Mouse (Mus musculus) Patski (cell line): ENCODE data around the gene Mpig6b. TPM values are rescaled to one million over a fixed set of nuclear protein-coding genes. Genes with fewer than 3 reads are reported as not detected.
A peak's percentile ranks its signal among the peaks of the same experiment; 100 is the strongest.

Source experiments
- ATAC-seq: fragments of 100-300 bp; one replicate; pipeline ENCODE4 v1.8.0; 2021
- CTCF ChIA-PET: fragments of 350-600 bp; sonication (Branson Sonifier 250); formaldehyde crosslinking; loops from one replicate; lab custom pipeline; 2022; ENCODE audit warnings: inconsistent platforms; lab: Charles Lee
- POLR2A ChIA-PET: fragments of 350-600 bp; sonication (Branson Sonifier 250); formaldehyde crosslinking; loops from one replicate; lab custom pipeline; 2022; ENCODE audit warnings: antibody characterized with exemption, inconsistent platforms; lab: Charles Lee
- DNase-seq: peaks from one replicate; pipeline ENCODE4 v3.0.0-alpha.2; 2011; ENCODE audit warnings: low read depth, low spot score
- H3K27me3 ChIP-seq: fragments of 371-371 bp; one replicate; pipeline ENCODE4 v1.5.1; 2021
- CTCF ChIP-seq: fragments of 100-300 bp; IDR thresholded peaks from one replicate; pipeline ENCODE4 v1.5.1; 2021
- in situ Hi-C: fragments of 300-500 bp; cut with MboI; formaldehyde crosslinking; loops from 3 replicates; pipeline ENCODE4 v1.11.1; 2018; ENCODE audit warnings: low pct_unique_long_range_greater_than_20kb, mixed read lengths
- polyA plus RNA-seq: library from polyadenylated mRNA; unstranded; gene quantifications from one replicate; pipeline ENCODE4 v1.2.3, GENCODE M21; 2021

Mpig6b gene
- polyA plus RNA-seq, 1 experiment from 2014 or later: not detected

- H3K27me3 ChIP-seq: peaks cover 6% of the 10 kb centered on the region
- DNase-seq: peak; percentile 31
- POLR2A ChIA-PET: interaction anchor here (0.8 to 1.2 kb wide), 3 partner anchors 9 to 35 kb away, joined by 3 to 4 read pairs (median 4); partner anchors contain the start of gene Mpig6b
- in situ Hi-C loops: loop anchor here (5.0 kb wide), 1 partner anchor 57 kb away; no protein-coding TSS in a partner anchor
- ATAC-seq: peak; percentile 94
- CTCF ChIA-PET: no interaction called here
- no peak for TF ChIP-seq CTCF
These were observed 23.1 kb upstream of the Mpig6b start, which contains the start of gene Abhd16a for GRCm38 (mm10) chr17:35088825-35089644. Gene Abhd16a, plus strand, starts transcription at chr17:35089263.

GRCm38 (mm10) chr17:35088151-35088550 is 22.2 kb upstream of the Mpig6b start:
- ChIA-PET CTCF (interaction anchor here (0.6 kb wide), 1 partner anchor 33 kb away, joined by 3 read pairs; no protein-coding TSS in a partner anchor), POLR2A (no interaction called here)
- peaks cover 6% of the 10 kb centered on the region for H3K27me3 ChIP-seq
- ATAC-seq: no peak
- DNase-seq: no peak
- TF ChIP-seq CTCF: no peak
- in situ Hi-C loops: loop anchor here (5.0 kb wide), 1 partner anchor 56 kb away; no protein-coding TSS in a partner anchor

DNA sequence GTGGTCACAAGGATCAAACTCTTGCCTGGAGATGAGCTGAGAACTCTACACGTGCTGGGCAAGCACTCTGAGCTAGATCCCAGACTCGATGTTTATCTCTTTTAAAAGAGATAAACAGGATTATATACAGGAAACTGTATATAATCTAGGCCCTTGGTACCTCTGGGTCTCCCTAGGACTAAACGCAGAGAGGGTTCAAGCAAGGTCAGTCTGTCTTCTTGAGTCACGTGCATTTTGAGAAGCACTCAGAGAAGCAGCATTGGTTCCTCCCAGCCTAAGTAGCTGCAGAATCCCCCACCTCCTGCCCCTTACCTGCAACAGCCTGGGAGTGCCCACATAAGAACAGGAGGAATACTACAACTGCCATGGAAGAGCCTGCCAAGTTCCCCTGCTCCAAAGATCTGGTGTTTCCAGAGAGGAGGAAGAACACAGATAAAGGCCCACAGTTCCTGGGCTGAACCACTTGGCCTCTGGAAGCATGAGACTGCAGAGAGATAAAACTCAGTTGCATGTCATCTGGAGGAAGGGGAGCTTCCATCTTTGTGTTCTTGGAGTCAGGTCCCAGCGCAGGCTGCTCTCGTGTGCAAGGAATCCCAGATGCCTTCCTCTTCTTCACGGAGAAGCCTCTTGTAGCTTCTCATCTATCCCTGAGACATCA is 19.4 kb upstream of the Mpig6b start, which contains the start of gene Ly6g6f:
Gene Ly6g6f, minus strand, starts transcription at position 403 of the 658 bp plus-strand sequence.
- POLR2A ChIA-PET: interaction anchor here (0.6 kb wide), 1 partner anchor 1243 kb away, joined by 3 read pairs; no protein-coding TSS in a partner anchor
- no peak for TF ChIP-seq CTCF
- H3K27me3 ChIP-seq: peaks cover 13% of the 10 kb centered on the region
- no peak for DNase-seq
- in situ Hi-C loops: loop anchor here (5.0 kb wide), 1 partner anchor 53 kb away; no protein-coding TSS in a partner anchor
- no peak for ATAC-seq
- CTCF ChIA-PET: interaction anchor here (0.9 to 1.8 kb wide), 3 partner anchors 13 to 64 kb away, joined by 3 to 5 read pairs (median 4); no protein-coding TSS in a partner anchor

- ATAC-seq: no peak
- POLR2A ChIA-PET: interaction anchor here (0.6 kb wide), 1 partner anchor 20 kb away, joined by 7 read pairs; no protein-coding TSS in a partner anchor
These were observed 18.0 kb upstream of the Mpig6b start for GRCm38 (mm10) chr17:35083929-35084497.

DNA sequence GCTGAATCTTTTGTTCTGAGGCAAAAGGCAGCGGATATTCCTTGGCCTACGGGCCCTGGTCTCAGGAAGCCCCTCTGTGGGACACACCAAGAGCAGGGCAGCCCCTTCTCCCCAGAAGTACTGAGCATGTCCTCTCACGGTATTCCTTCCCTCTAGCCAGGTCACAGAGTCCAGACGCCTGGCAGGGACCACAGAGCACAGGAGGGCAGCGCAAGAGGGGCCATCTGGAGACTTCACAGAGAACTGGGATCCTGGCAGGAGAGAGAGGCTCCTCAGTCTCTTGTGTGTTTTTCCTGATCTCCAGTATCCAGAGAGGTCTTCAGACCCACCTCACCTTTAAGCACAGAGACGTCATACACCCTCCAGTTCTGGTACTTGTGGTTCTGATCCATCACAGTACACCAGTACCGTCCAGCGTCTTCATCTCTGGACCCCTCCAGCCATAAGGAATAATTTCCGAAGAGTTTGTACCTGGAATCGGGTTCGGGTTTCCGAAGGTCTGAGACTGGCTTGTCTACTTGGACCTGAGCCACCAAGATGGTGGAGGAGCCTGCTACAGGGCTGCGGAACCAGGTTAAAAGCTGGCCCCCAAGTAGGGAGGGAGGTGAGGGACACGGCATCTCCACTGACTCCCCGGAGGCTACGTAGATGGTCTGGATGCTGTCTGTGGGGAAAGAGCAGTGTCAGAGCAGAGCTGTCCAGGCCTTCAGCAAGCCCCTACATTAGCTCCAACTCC is 17.0 kb upstream of the Mpig6b start:
- CTCF ChIA-PET: interaction anchor here (1.5 kb wide), 1 partner anchor 62 kb away, joined by 3 read pairs; no protein-coding TSS in a partner anchor
- DNase-seq (no peak), ATAC-seq (no peak)
- no peak for TF ChIP-seq CTCF
- in situ Hi-C loops: no loop called here
- H3K27me3 ChIP-seq: peaks cover 13% of the 10 kb centered on the region
- POLR2A ChIA-PET: interaction anchor here (0.6 kb wide), 1 partner anchor 140 kb away, joined by 4 read pairs; no protein-coding TSS in a partner anchor

More at GRCm38 (mm10) chr17:35083929-35084497, 18.0 kb upstream of the Mpig6b start:
- no peak for DNase-seq
- TF ChIP-seq CTCF: no peak
- CTCF ChIA-PET: interaction anchor here (1.5 kb wide), 1 partner anchor 63 kb away, joined by 3 read pairs; no protein-coding TSS in a partner anchor
- peaks cover 13% of the 10 kb centered on the region for H3K27me3 ChIP-seq
- in situ Hi-C loops: no loop called here

- ATAC-seq: no peak
- no peak for TF ChIP-seq CTCF
- peaks cover 7% of the 10 kb centered on the region for H3K27me3 ChIP-seq
- in situ Hi-C loops: no loop called here
- CTCF ChIA-PET: no interaction called here
- DNase-seq: no peak
- POLR2A ChIA-PET: no interaction called here
These were observed 14.7 kb upstream of the Mpig6b start for GRCm38 (mm10) chr17:35080710-35081109.

- ChIA-PET POLR2A (no interaction called here), CTCF (interaction anchor here (1.3 kb wide), 1 partner anchor 58 kb away, joined by 4 read pairs; no protein-coding TSS in a partner anchor)
- no peak for TF ChIP-seq CTCF
- ATAC-seq (no peak), DNase-seq (no peak)
- peaks cover 7% of the 10 kb centered on the region for H3K27me3 ChIP-seq
- in situ Hi-C loops: no loop called here
These were observed 14.3 kb upstream of the Mpig6b start for GRCm38 (mm10) chr17:35080248-35080647.

GRCm38 (mm10) chr17:35079778-35080177 is 13.8 kb upstream of the Mpig6b start:
- TF ChIP-seq CTCF: no peak

DNA sequence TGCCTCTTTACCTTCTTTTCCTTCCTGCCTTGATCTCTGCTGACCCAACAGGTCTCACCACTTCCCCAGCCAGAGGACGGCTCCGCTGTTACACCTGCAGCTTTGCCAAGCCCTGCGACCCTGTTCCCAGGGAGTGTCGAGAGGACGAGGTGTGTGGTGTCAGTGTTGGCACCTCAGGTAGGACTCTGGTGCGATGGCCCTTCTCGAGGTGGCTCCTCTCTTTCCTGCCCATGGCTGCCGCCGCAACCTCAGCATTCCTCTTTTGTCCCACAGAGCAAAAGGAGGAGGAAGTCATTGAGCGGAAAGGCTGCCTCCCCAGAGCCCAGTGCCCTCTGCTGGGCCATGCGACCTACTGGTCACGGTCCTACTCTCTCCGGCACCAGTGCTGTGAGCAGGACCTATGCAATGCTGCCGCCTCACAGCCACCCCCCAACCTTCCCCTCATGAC is 11.8 kb upstream of the Mpig6b start, which contains the start of gene Ly6g6d:
Gene Ly6g6d, minus strand, starts transcription at position 280 of the 448 bp plus-strand sequence.
- ChIA-PET CTCF (interaction anchor here (1.8 kb wide), 1 partner anchor 57 kb away, joined by 4 read pairs; no protein-coding TSS in a partner anchor), POLR2A (no interaction called here)
- ATAC-seq: peak; percentile 37
- no peak for TF ChIP-seq CTCF
- H3K27me3 ChIP-seq: peaks cover 3% of the 10 kb centered on the region
- DNase-seq: no peak
- in situ Hi-C loops: no loop called here

More at GRCm38 (mm10) chr17:35079778-35080177, 13.8 kb upstream of the Mpig6b start:
- DNase-seq: no peak
- H3K27me3 ChIP-seq: peaks cover 7% of the 10 kb centered on the region
- in situ Hi-C loops: no loop called here
- POLR2A ChIA-PET: no interaction called here
- ATAC-seq: no peak
- CTCF ChIA-PET: interaction anchor here (1.3 kb wide), 1 partner anchor 58 kb away, joined by 4 read pairs; no protein-coding TSS in a partner anchor
